Mouse (Mus musculus) hindbrain, embryonic 13.5 days (tissue): ENCODE results near the gene Lenep. TPM values are rescaled to one million over a fixed set of nuclear protein-coding genes. Genes with fewer than 3 reads are reported as not detected.
"Not testable (repeated sequence)": the region's sequence is repeated elsewhere in the genome, so short reads cannot be mapped to it uniquely, and the experiment has no call there.

ENCODE experiments used
- ATAC-seq: fragments of 200-750 bp; cut with Nextera tagmentation; 2 replicates; pipeline ENCODE4 v1.8.0; 2017; ENCODE audit warnings: moderate TSS enrichment; ENCODE audit not compliant: low FRiP score
- H3K27ac ChIP-seq: fragments of 300-500 bp; sonication (generic); 2 replicates; pipeline ENCODE4 v1.5.1; 2015; ENCODE audit warnings: inconsistent platforms, mild to moderate bottlenecking, moderate library complexity
- H3K27me3 ChIP-seq: fragments of 300-500 bp; sonication (generic); 2 replicates; pipeline ENCODE4 v1.6.1; 2015; ENCODE audit warnings: mild to moderate bottlenecking, inconsistent platforms
- H3K36me3 ChIP-seq: fragments of 300-500 bp; sonication (generic); 2 replicates; pipeline ENCODE4 v1.6.1; 2015; ENCODE audit warnings: mild to moderate bottlenecking, inconsistent platforms
- H3K4me1 ChIP-seq: fragments of 300-500 bp; sonication (generic); replicated peaks from 2 replicates; pipeline ENCODE4 v1.6.1; 2015; ENCODE audit warnings: inconsistent platforms
- H3K4me2 ChIP-seq: fragments of 300-500 bp; sonication (generic); 2 replicates; pipeline ENCODE4 v1.6.1; 2015; ENCODE audit warnings: inconsistent platforms, mild to moderate bottlenecking, moderate library complexity
- H3K4me3 ChIP-seq: fragments of 300-500 bp; sonication (generic); 2 replicates; pipeline ENCODE4 v1.5.1; 2015; ENCODE audit warnings: mild to moderate bottlenecking, inconsistent platforms
- H3K9ac ChIP-seq: fragments of 300-500 bp; sonication (generic); 2 replicates; pipeline ENCODE4 v1.6.1; 2015; ENCODE audit warnings: mild to moderate bottlenecking, inconsistent platforms
- H3K9me3 ChIP-seq: fragments of 300-500 bp; sonication (generic); 2 replicates; pipeline ENCODE4 v1.6.1; 2016; ENCODE audit warnings: inconsistent platforms
- WGBS: fragments of 180-500 bp; shearing (Covaris S2); methylation state at CpG from one replicate; pipeline ENCODE4 v1.1.7; 2015; 5-methylcytosine and 5-hydroxymethylcytosine counted together
- polyA plus RNA-seq: library from polyadenylated mRNA; unstranded; fragments of >200 nt; fragmentation: Nextera tagmentation; extraction: Ambion mirVana; gene quantifications from 2 replicates; pipeline ENCODE4 v1.2.1, GENCODE M21; 2015

Gene Lenep
- polyA plus RNA-seq, 1 experiment from 2014 or later, result 1.4 TPM

DNA sequence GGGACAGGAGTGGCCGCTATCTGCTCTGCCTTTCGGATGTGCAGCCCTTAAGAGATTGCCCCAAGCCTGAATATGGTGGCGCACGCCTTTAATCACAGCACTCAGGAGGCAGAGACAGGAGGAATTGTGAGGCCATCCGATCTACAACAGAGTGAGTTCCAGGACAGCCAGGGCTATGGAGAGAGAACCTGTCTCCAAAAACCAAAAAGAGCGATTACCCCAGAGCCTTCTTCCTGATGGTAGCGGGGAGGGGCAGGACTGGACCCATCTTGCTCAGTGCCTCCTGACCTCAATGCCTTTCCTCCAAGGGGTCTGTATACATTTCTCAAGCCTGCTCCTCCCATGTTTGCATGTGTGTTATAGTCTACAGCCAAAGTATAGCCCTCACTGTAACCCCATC, 26.4 kb upstream of the Lenep start:
- H3K9ac ChIP-seq, result not testable (repeated sequence)
- peaks cover 20% of the 10 kb centered on the region for H3K4me1 ChIP-seq
- 95% methylated on average over 7 of the region's 7 CpGs for WGBS

DNA sequence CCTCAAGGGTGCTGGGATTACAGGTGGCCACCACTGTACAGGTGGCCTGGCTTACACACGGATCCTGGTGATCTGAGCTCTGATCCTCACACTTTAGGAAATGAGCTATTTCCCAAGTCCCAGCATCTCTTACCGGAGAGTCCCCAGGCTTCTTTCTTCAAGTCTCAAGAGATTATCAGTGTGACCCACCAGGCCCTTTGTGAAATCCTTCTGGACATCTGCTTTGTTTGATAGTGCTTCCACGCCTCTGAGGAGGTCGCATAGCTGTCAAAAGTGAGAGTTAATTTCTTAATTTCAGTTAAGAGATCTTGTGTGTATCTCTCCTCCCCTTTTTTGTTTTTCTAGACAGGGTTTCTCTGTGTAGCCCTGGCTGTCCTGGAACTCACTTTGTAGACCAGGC, 23.3 kb upstream of the Lenep start:
- H3K9ac ChIP-seq, result no peak overlapping the region
- no peaks in the 10 kb centered on the region for H3K9me3 ChIP-seq
- 86% methylated on average over 4 of the region's 4 CpGs for WGBS
- no peaks in the 10 kb centered on the region for H3K27me3 ChIP-seq
- H3K4me2 ChIP-seq, result no peak overlapping the region
- peaks cover 19% of the 10 kb centered on the region for H3K36me3 ChIP-seq
- no peak overlapping the region for H3K27ac ChIP-seq
- ATAC-seq, result no peak
- H3K4me3 ChIP-seq, result no peak overlapping the region
- H3K4me1 ChIP-seq, result peaks cover 22% of the 10 kb centered on the region

More for the DNA sequence above, 26.4 kb upstream of the Lenep start:
- ATAC-seq, H3K4me2 ChIP-seq, H3K4me3 ChIP-seq, H3K9me3 ChIP-seq, H3K27me3 ChIP-seq, H3K27ac ChIP-seq: not testable (repeated sequence)
- H3K36me3 ChIP-seq, result peaks cover 38% of the 10 kb centered on the region

DNA sequence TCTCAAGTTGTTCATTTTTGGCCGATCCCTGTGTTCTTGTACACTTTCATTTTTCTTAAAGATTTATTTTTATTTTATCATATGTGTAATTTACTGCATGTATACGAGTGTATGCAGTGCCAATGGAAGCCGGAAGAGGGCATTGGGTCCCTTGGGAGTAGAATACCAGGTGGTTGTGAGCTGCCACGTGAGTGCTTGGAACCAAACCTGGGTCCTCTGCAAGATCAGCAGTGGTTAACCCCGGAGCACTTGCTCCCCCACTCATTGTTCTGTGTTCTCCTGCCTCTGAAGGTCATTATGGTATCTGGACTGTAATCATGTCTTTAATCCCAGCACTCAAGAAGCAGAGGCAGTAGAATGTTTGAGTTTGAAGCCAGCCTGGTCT, 22.5 kb upstream of the Lenep start:
- Histone ChIP-seq H3K9me3 (no peaks in the 10 kb centered on the region), H3K27ac (no peak overlapping the region), H3K4me2 (no peak overlapping the region), H3K36me3 (peaks cover 19% of the 10 kb centered on the region), H3K9ac (no peak overlapping the region), H3K4me3 (no peak overlapping the region), H3K27me3 (no peaks in the 10 kb centered on the region), H3K4me1 (peaks cover 21% of the 10 kb centered on the region)
- WGBS, result 89% methylated on average over 5 of the region's 5 CpGs
- ATAC-seq, result no peak

DNA sequence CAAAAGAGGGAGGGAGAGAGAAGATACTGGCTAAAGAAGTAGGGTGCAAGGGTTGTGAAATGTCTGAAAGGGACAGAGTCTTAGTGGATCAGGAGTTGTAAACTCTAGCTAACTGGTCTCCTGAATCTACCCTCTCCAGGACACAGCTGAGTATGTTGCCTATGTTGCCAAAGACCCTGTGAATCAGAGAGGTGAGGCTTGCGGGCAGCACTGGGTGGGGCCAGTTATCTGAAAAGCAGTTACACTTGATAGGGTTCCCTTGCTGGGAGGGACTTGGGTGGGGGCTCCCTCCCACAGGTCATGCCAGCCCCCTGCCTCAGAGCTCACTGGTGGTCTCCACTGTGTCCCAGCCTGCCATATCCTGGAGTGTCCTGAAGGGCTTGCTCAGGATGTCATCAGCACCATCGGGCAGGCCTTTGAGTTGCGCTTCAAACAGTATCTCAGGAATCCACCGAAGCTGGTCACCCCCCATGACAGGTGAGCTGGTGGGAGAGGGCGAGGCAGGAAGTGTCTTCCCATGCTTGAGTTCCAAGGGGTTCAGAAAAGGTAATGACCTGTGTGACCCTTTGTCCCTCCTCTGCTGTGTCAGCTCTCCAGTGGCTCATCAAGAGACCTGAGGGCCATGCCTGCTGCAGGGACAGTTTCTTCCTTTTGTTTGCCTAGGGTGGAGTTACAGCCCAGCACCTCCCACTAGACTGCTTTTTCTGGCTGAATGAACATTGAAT, 22.0 kb upstream of the Lenep start:
- H3K4me3 ChIP-seq, result no peak overlapping the region
- ATAC-seq, result no peak
- no peak overlapping the region for H3K9ac ChIP-seq
- peaks cover 26% of the 10 kb centered on the region for H3K4me1 ChIP-seq
- no peak overlapping the region for H3K4me2 ChIP-seq
- no peak overlapping the region for H3K27ac ChIP-seq
- H3K27me3 ChIP-seq, result no peaks in the 10 kb centered on the region
- peaks cover 19% of the 10 kb centered on the region for H3K36me3 ChIP-seq
- no peaks in the 10 kb centered on the region for H3K9me3 ChIP-seq
- WGBS, result 88% methylated on average over 5 of the region's 5 CpGs

DNA sequence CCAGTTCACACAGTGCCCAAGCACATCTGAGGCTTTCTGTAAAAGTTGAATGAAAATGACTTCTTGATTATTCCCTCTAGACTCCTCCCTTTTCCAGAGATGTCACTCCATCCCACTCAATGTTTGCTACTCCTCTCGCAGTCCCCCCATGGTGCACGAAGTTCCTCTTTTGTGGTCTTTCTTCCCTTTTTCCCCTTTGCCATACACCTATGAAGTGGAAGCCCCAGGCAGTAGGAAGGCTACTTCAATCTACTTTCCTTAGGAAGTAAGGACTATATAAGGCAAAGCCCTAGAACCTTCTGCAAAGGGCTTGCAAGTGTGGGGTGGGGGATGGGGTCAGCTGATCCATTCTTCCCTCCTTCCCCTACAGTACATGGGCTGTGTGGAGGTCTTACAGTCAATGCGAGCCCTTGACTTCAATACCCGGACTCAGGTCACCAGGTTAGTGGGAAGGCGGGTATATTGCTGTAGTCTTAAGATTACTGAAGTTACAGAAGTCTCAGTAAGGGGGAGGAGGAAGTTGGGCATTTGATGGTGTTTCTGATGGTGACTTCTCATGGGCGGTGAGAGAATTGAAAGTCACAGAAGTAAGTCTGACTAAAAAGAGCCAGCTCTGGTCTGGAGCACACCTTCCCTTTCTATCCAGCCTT, 20.1 kb upstream of the Lenep start:
- no peak for ATAC-seq
- H3K4me3 ChIP-seq, result peak overlapping the region; percentile 38
- H3K36me3 ChIP-seq, result peaks cover 19% of the 10 kb centered on the region
- 61% methylated on average over 6 of the region's 6 CpGs for WGBS
- no peaks in the 10 kb centered on the region for H3K27me3 ChIP-seq
- H3K9ac ChIP-seq, result peak overlapping the region; percentile 72; the same call in 1 of the 2 replicates
- H3K4me1 ChIP-seq, result peaks cover 34% of the 10 kb centered on the region
- H3K4me2 ChIP-seq, result peak overlapping the region; percentile 61
- no peak overlapping the region for H3K27ac ChIP-seq
- H3K9me3 ChIP-seq, result no peaks in the 10 kb centered on the region

DNA sequence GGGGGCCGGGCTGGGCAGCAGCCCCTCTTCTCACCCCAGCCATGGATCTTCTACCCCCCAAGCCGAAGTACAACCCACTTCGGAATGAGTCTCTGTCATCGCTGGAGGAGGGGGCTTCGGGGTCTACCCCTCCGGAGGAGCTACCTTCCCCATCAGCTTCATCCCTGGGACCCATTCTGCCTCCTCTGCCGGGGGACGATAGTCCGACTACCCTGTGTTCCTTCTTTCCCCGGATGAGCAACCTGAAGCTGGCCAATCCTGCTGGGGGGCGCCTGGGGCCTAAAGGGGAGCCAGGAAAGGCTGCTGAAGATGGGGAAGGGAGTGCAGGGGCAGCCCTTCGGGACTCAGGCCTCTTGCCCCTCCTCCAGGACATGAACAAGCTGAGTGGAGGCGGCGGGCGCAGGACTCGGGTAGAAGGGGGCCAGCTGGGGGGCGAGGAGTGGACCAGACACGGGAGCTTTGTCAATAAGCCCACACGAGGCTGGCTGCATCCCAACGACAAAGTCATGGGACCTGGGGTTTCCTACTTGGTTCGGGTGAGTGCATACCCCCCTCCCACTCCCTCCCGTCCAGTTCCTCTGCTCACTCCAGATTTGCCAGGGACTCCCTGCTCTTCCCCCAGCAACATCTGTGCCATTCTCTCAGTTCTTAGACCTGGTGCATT, 19.3 kb upstream of the Lenep start:
- no peaks in the 10 kb centered on the region for H3K9me3 ChIP-seq
- peaks cover 13% of the 10 kb centered on the region for H3K36me3 ChIP-seq
- H3K4me1 ChIP-seq, result peaks cover 40% of the 10 kb centered on the region
- 10% methylated on average over 21 of the region's 22 CpGs for WGBS
- H3K4me2 ChIP-seq, result peak overlapping the region; percentile 61
- no peaks in the 10 kb centered on the region for H3K27me3 ChIP-seq
- H3K27ac ChIP-seq, result peak overlapping the region; percentile 73
- no peak for ATAC-seq
- peak overlapping the region; percentile 38 for H3K4me3 ChIP-seq
- H3K9ac ChIP-seq, result peak overlapping the region; percentile 72

DNA sequence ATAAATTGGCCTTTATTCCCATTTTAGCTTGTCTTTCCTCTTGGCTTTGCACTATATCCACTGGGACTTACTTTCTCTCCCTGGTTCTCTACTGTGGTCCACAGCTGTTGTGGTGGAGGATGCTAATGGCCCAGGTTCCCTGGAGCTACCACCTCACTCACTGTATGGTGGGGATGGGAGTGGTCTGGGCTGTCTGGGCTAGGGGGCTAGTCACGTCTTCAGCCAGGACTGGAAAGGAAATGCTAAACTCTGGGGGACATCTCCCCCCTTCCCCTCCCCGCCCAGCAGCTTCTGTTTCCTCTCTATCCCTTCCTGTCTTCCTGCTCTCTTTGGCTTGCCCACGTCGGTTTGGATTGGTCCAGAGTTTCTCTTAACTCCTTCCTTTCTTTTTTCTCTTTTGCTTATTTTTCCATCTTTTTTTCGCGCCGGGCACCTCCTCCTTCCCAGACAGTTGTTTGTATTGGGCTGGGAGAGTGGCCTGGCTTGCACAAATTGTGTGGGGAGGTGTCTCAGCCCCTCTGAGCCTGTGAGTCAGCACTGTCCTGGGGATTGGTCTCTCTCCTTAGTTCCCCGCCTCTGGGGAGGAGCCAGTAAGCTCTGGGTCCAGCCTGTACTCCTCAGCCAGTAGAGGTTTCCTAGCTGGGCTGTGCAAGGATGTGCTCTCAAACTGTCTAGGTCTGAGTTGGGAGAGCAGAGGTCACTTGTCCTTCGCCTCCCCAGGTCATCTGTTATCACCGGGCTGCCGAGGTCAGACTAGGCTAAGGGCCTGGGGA, 18.6 kb upstream of the Lenep start:
- 3% methylated on average over 11 of the region's 11 CpGs for WGBS
- Histone ChIP-seq H3K4me3 (peak overlapping the region; percentile 38), H3K9me3 (no peaks in the 10 kb centered on the region), H3K9ac (peak overlapping the region; percentile 72), H3K4me1 (peaks cover 43% of the 10 kb centered on the region), H3K4me2 (peak overlapping the region; percentile 61), H3K36me3 (peaks cover 6% of the 10 kb centered on the region; the same call in 1 of the 2 replicates), H3K27ac (peak overlapping the region; percentile 73), H3K27me3 (no peaks in the 10 kb centered on the region)
- peak; percentile 47 for ATAC-seq

DNA sequence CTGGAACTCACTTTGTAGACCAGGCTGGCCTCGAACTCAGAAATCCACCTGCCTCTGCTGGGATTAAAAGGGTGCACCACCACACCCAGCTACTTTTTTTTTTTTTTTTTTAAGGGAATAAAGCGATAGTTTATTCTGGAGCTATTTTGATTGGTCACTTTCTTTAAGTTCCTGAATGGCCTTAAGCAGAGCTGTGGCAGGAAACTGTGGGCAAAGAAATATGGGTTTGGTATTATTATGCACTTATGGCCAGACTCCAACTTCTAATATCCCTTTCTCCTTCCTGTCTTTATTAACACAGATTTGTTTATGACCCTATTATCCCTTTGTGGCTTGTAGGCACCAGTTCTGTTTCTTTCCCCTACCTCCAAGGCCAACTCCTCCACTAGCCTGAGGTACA, 17.8 kb upstream of the Lenep start:
- ATAC-seq, result no peak
- peaks cover 43% of the 10 kb centered on the region for H3K4me1 ChIP-seq
- H3K4me2 ChIP-seq, result peak overlapping the region; percentile 61; the same call in 1 of the 2 replicates

DNA sequence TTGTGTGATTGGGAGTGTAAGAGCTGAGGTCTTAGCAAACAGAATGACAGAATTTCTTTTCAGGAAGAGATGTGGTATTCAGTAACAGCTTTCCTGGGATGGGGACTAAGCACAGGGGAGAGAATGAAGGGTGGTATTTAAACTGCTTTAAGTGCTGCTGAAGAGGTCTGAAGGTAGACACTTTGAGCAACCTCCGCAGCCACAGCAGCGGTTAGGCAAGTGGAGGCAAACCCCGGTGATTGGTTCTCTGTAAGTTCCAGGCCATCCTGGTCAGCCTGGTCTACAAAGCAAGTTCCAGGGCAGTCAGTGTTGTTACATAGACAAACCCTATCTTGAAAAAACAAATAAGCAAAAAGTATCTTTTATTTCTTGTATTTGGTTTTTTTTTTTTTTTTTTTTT, 17.4 kb upstream of the Lenep start:
- H3K4me1 ChIP-seq, result peaks cover 43% of the 10 kb centered on the region
- no peak for ATAC-seq
- 45% methylated on average over 3 of the region's 3 CpGs for WGBS

More for the DNA sequence above, 17.8 kb upstream of the Lenep start:
- H3K4me3 ChIP-seq, result no peak overlapping the region; the same call in 1 of the 2 replicates
- no peaks in the 10 kb centered on the region for H3K27me3 ChIP-seq
- H3K9ac ChIP-seq, result no peak overlapping the region; the same call in 1 of the 2 replicates
- no peaks in the 10 kb centered on the region for H3K9me3 ChIP-seq
- 66% methylated on average over 2 of the region's 2 CpGs for WGBS
- H3K27ac ChIP-seq, result peak overlapping the region; percentile 71; the same call in 1 of the 2 replicates
- peaks cover 13% of the 10 kb centered on the region for H3K36me3 ChIP-seq

DNA sequence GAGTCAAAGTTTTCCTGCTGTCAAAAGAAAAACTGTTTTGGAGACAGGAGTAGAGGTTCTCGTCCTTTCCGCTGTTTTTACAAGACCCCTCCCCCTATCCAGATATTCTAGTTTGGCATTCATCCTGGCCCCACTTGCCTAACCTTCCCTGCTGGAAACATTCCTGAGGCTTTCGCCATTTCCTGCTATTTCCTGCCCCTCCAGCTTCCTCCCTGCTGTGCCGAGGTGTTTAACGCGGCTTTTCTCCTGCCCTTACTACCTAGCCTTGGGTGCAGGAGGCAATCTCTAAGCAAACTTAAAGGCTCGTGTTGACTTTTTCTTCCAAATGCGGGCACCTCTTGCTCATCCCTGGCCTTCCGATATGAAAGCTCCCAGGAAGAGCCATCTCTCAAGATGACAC, 17.0 kb upstream of the Lenep start:
- no peaks in the 10 kb centered on the region for H3K9me3 ChIP-seq
- H3K4me1 ChIP-seq, result peaks cover 43% of the 10 kb centered on the region
- ATAC-seq, result no peak
- H3K9ac ChIP-seq, result peak overlapping the region; percentile 68
- H3K4me3 ChIP-seq, result peak overlapping the region; percentile 54
- no peaks in the 10 kb centered on the region for H3K27me3 ChIP-seq
- WGBS, result 4% methylated on average over 9 of the region's 9 CpGs
- H3K4me2 ChIP-seq, result peak overlapping the region; percentile 82
- peak overlapping the region; percentile 87 for H3K27ac ChIP-seq
- peaks cover 18% of the 10 kb centered on the region for H3K36me3 ChIP-seq

More for the DNA sequence above, 17.4 kb upstream of the Lenep start:
- peaks cover 16% of the 10 kb centered on the region for H3K36me3 ChIP-seq
- H3K4me2 ChIP-seq, result peak overlapping the region; percentile 82
- peak overlapping the region; percentile 54 for H3K4me3 ChIP-seq
- H3K9ac ChIP-seq, result peak overlapping the region; percentile 68
- no peaks in the 10 kb centered on the region for H3K9me3 ChIP-seq
- H3K27ac ChIP-seq, result peak overlapping the region; percentile 87
- H3K27me3 ChIP-seq, result no peaks in the 10 kb centered on the region

DNA sequence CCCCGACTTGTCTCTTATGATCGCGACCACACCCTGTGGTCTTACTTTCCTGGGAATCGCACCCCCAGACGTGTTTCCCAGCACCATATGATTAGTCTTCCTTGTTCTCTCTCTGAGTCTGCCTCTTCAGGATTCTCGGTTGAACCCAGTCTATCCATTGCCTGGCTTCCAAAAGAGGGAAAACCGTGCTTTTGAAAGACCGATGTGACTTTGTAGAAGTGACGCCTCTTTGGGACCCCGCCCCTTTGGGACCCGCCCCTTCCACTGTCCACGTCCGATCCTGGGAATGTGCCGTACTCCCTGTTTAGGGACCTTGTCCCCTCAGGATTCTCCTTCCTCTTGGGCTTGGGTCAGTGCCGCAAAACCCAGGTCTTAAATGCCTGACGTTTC, 16.3 kb upstream of the Lenep start:
- 0% methylated on average over 16 of the region's 16 CpGs for WGBS
- H3K9ac ChIP-seq, result peak overlapping the region; percentile 68

More for the DNA sequence above, 16.3 kb upstream of the Lenep start:
- Histone ChIP-seq H3K9me3 (no peaks in the 10 kb centered on the region), H3K4me3 (peak overlapping the region; percentile 54), H3K4me2 (peak overlapping the region; percentile 82), H3K36me3 (peaks cover 22% of the 10 kb centered on the region), H3K27me3 (no peaks in the 10 kb centered on the region), H3K4me1 (peaks cover 43% of the 10 kb centered on the region), H3K27ac (peak overlapping the region; percentile 87)
- peak; percentile 18; the same call in 1 of the 2 replicates for ATAC-seq
